Mouse (Mus musculus) thymus, postnatal 0 days (tissue): ENCODE data around the gene Pcdh8. TPM values are rescaled to one million over a fixed set of nuclear protein-coding genes. Genes with fewer than 3 reads are reported as not detected.

ENCODE experiments used
- DNase-seq: peaks from one replicate; pipeline ENCODE4 v3.0.0-alpha.2; 2015; ENCODE audit warnings: low spot score
- polyA plus RNA-seq: library from polyadenylated mRNA; unstranded; fragments of >200 nt; fragmentation: Nextera tagmentation; extraction: Ambion mirVana; gene quantifications from 2 replicates; pipeline ENCODE4 v1.2.1, GENCODE M21; 2015

The Pcdh8 gene
- polyA plus RNA-seq: 0.23 and 0.28 TPM in 2 replicates

- DNase-seq: peak; percentile 53
These were observed at the start of gene Pcdh8 for GRCm38 (mm10) chr14:79771094-79771535. TSS of gene Pcdh8 (minus strand) at chr14:79771312.

DNA sequence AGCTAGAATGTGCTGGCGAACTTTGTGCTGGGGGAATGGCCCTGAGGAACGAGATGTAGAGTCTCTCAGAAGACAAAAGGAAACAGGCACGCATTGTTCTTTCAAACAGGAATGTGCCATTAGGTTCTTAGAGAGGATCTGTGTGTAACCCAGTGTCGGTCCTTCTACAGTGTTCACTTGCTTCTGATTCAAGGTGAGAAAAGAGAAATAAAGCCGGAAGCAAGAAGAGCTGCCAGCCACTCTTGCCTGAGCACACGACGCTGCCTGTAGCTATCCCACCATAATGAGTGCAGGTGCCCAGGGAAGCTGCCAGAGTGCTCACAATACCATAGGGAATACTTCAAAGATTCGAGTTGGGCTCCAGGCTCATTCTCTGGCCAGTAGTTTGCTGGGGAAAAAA, 43.6 kb upstream of the Pcdh8 start:
- DNase-seq: no peak

DNA sequence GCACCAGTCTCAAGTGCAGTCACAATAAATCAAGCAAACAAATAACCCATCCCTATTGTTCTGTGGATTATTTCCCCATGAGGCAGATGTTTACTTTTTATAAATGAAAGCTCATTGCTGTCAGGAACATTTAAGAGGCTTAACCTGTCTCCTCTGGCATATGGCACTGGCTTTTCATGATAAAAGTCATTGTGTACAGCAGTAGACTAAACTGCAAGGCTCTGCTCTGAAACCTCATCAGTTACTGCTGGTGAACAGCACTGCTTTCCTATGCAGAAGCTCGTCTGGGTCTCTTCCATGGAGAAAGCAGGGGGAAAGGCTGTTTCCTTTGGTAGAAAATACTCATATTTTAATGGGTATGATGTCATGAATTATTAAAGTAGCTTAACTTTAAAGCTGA, 43.0 kb upstream of the Pcdh8 start:
- DNase-seq: no peak

- no peak for DNase-seq
These were observed 22.1 kb upstream of the Pcdh8 start for GRCm38 (mm10) chr14:79793179-79793578.

DNA sequence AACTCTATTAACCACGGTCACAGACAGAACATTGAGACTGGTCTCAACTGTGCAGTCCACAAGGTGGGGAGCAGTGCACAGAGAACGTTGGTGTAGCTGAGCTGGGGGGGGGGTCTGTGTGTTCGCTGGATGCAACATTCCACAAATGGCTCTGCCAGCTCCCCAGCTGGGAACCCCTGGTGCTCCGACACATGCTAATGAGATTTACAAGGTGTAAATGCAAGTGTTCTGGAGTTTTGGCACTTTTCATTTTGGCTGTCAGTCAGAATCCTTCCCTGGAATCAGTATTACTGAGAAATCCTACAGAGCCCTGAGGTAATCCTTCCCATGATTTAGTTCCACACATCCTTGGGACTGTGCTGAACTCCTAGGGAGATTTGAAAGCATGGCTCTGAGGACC, 18.4 kb upstream of the Pcdh8 start:
- DNase-seq: no peak

DNA sequence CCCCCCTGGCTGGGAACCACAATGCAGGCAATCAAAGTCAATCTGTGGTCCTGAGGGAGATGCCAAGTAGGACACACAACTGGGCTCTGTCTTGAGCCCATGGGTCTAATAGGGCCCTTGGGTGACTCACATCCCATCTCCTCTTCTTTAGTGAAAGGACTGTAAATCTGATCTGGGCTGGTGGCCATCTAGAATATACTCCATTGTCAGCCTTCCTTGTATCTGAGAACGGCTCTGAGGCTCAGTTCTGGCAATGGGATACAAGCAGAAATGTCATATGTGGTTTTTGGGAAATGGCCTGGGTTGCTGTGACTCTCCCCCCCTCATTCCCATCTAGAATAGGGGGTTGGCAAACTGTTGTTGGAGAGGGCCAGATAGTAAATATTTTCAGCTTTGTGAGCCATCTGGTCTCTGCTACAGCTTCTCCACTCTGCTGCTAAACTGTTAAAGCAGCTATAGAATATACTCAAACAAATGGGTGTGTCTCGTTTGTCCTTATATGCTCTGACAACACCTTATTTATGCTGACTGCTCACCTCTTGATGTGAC, 17.6 kb upstream of the Pcdh8 start:
- DNase-seq: no peak

- DNase-seq: no peak
These were observed 16.8 kb upstream of the Pcdh8 start for GRCm38 (mm10) chr14:79787918-79788317.

DNA sequence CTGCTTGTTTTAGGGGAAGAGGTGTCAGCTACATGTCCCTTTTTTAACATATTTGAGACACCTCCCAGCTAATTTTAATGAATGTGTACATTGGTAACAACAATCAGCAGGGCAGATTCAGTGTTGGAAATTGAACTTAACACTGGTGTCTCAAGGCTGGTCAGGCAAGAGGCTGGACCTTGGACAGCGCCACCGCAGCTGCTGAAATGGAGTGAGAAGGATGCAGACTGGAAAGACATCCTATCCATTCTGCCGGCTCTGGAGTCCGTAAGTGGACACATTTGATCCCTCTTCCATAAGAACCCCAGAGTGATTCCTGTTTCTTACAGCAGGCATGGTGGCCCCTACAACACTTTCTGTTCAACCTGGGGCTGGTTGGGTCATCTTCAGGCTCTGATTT, 14.3 kb upstream of the Pcdh8 start:
- no peak for DNase-seq

GRCm38 (mm10) chr14:79780889-79781288, 9.8 kb upstream of the Pcdh8 start:
- no peak for DNase-seq

DNA sequence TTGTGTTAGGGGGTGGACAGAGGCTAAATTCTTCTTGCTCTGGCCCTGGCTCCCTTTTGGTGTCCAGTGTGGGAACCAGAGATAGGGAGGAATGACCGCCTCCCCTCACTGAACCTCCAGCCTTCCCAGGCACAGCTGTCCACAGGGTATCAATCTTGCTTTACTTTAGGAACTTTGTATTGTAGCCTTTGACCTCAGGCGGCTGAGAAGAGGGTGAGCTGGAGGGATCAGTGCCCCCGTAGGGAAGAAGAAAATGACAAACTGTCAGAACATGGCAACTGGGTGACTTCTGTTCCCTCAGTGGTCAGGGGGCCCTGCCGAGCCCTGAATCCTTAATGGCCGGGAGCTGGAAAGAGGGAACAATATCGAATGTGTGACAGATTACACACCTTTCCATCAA, 9.2 kb upstream of the Pcdh8 start:
- no peak for DNase-seq

DNA sequence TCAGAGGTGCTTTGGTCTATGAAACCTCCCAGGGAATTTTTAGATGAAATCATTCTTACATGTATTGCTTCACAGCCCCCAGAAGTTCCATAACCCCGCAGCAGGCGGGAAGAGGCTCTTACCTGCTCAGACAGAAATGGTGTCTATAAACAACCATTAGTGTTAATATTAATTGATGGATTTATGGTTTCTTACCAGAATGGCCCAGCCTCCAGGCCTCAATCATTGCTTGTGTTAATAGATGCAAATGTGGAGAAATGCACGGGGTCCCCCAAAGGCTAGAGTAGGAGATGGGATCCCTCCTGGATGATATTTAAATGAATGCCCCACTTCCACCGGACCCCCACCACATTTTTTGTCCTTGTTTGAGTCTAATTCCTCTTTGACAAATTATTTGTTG, 8.7 kb upstream of the Pcdh8 start:
- no peak for DNase-seq

- DNase-seq: no peak
These were observed 2.6 kb upstream of the Pcdh8 start for GRCm38 (mm10) chr14:79773425-79774391.

DNA sequence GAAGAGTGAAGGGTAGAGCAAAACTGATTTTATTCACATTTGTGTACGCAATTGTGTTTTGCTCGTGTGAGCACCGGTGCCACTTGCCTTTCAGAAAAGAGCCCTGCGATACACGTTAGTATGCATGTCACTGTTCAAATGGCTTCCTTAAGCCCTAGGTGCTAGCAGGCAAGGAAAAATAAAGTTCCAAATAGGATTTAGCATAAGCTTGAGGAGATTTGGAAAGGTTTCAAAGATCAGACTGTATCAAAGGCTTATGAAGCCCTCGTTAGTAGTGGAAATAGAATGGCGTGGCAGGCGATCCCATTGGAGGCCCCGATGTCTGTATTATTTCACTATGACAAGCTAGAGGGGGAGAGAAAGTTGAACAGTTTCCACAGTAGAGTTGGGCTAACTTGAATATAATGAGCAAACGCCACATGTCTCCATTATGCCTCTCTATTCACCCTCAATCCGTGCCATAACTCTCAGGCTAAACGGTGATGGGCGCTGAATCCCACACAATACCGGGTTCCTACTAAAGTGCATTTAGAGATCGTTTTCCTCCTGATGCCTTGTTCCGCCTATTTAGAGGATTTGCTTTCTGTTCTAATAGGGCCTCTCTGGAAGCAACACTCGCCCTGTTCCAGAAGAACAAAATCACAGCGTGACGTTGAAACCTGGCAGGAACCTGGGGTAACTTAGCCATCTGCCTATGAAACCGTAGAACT, 845 bp upstream of the Pcdh8 start:
- no peak for DNase-seq

- no peak for DNase-seq
These were observed 612 bp downstream of the Pcdh8 start for GRCm38 (mm10) chr14:79770306-79771093.

GRCm38 (mm10) chr14:79769618-79770017, 1.5 kb downstream of the Pcdh8 start:
- peak; percentile 15 for DNase-seq

- no peak for DNase-seq
These were observed 2.1 kb downstream of the Pcdh8 start for GRCm38 (mm10) chr14:79768996-79769395.

DNA sequence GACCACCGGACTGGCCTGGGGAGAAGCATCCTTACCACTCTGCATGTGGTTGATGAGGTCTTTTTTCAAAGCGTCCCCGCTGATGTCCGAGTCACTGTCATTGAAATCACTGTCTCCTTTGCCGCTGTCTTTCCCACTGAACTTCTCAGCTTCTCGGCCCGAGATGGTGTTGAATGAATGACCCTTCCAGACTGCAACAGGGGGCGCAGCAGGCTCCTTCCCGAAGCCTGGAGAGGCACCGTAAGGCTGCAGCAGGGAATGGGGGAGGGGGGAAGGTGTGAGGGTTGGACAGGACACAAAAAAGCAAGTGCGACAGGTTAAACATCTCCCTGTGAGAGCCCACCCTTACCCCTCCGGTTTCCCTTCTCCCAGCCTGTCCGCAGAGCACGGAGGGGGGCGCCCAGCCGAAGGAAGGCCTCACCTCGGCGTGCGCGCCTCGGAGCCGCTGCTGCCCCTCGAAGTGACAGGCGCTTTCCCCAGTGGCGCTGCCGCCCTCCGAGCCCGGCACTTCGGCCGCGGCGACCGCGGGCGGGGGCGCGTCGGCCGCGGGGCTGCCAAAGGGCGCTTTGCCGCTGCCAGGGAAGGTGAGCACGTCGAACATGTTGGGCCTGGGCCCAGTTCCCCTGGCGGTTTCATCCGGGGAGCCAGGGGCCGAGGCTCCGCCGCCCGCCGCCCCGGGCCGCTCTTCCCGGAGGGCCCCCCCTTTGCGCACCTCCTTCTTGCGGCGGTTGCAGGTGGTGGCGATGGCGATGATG, 2.9 kb downstream of the Pcdh8 start:
- no peak for DNase-seq

- no peak for DNase-seq
These were observed 3.5 kb downstream of the Pcdh8 start for GRCm38 (mm10) chr14:79767601-79768000.

GRCm38 (mm10) chr14:79765196-79765765, 5.8 kb downstream of the Pcdh8 start:
- DNase-seq: no peak

GRCm38 (mm10) chr14:79754601-79755222, 16.4 kb downstream of the Pcdh8 start:
- DNase-seq: no peak
